Mouse (Mus musculus): ENCODE measurements around the gene Bmp10. TPM values are rescaled to one million over a fixed set of nuclear protein-coding genes. Genes with fewer than 3 reads are reported as not detected.

Bmp10 gene
- polyA plus RNA-seq (2012), result not detected in 2 replicates

- TF ChIP-seq GATA1 (IDR thresholded peaks at IDR 0.05; ENCODE audit: low read length) (no peak), TAL1 (IDR thresholded peaks at IDR 0.05; ENCODE audit: low read length) (no peak)
- Histone ChIP-seq H3K36me3 (ENCODE audit: control insufficient read depth) (no peaks in the 10 kb centered on the region), H3K9me3 (ENCODE audit: control insufficient read depth, low read length) (no peaks in the 10 kb centered on the region), H3K4me1 (ENCODE audit: control insufficient read depth) (no peaks in the 10 kb centered on the region; the same call in 1 of the 2 replicates), H3K4me3 (replicated peaks) (no peak within 1 kb of the TSS), H3K27me3 (ENCODE audit: control insufficient read depth) (no peaks in the 10 kb centered on the region)
Observed at GRCm38 (mm10) chr6:87428487-87429044, at the start of gene Bmp10. TSS of gene Bmp10 (plus strand) at chr6:87428994.

DNA sequence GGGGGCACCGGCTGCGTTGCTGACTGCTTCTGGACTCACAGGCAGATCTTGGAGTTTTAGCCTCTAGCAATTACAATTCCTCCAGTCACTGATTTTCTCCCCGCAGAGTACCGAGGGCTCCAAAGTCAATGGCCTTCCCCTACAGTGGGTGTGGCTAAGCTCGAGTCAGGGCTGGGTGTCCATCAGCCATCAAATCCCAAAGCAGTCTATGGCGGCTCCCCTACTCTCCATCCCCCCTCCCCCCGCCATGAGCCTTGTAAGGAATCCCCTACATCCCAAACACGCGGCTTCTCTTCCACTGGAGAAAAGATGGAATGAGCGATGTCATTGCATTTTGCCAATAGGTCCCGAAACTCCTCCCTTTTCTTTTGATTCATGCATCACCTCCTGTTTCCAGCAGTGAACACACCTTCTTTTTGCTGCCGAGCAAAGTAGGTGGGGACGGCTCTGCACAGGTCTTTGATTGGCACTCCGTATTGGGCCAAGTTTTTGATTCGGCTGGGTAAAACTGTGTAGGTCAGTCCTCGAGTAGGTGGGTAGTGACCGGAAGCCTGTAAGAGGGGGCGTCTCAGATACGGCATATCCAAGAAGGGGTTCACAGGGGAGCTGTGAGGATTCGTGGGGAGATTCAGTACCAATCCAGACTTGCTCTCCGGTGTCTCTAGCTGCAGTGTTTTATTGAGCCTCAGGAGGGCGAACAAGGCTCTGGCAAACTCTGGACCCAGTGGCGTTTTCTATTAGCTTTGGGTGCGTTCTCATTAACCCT lies 44.7 kb upstream of the Bmp10 start:
- no peak for TF ChIP-seq GATA1 (IDR thresholded peaks at IDR 0.05; ENCODE audit: low read length)
- no peak for TF ChIP-seq TAL1 (IDR thresholded peaks at IDR 0.05; ENCODE audit: low read length)
- H3K4me1 ChIP-seq (ENCODE audit: control insufficient read depth), result no peaks in the 10 kb centered on the region; the same call in 1 of the 2 replicates
- no peaks in the 10 kb centered on the region for H3K9me3 ChIP-seq (ENCODE audit: control insufficient read depth, low read length)
- H3K36me3 ChIP-seq (ENCODE audit: control insufficient read depth), result no peaks in the 10 kb centered on the region
- peaks cover 16% of the 10 kb centered on the region for H3K27me3 ChIP-seq (ENCODE audit: control insufficient read depth)
- H3K4me3 ChIP-seq (replicated peaks), result no peak overlapping the region

GRCm38 (mm10) chr6:87384761-87385160 lies 44.0 kb upstream of the Bmp10 start:
- no peak overlapping the region for H3K4me3 ChIP-seq (replicated peaks)
- no peaks in the 10 kb centered on the region for H3K9me3 ChIP-seq (ENCODE audit: control insufficient read depth, low read length)
- TF ChIP-seq TAL1 (IDR thresholded peaks at IDR 0.05; ENCODE audit: low read length), result no peak
- TF ChIP-seq GATA1 (IDR thresholded peaks at IDR 0.05; ENCODE audit: low read length), result no peak
- H3K36me3 ChIP-seq (ENCODE audit: control insufficient read depth), result no peaks in the 10 kb centered on the region
- peaks cover 2% of the 10 kb centered on the region for H3K4me1 ChIP-seq (ENCODE audit: control insufficient read depth)
- H3K27me3 ChIP-seq (ENCODE audit: control insufficient read depth), result peaks cover 16% of the 10 kb centered on the region

DNA sequence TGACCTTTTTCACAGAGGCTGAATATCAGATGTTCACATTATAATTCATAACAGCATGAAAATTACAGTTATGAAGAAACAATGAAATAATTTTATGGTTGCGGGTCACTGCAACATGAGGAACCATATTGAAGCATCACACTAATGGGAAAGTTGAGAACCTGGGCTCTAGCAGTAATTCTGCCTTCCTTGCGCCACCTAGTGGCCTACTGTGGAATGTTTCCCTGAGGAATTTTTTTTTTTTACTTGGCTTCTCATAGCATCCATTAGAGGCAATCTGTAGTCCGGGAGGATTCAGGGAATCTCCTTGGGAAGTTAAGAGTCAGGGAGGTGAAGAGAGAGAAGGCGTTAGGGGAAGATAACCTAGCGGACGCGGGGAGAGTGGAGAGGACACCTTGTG lies 42.6 kb upstream of the Bmp10 start:
- H3K4me1 ChIP-seq (ENCODE audit: control insufficient read depth), result peaks cover 2% of the 10 kb centered on the region
- H3K9me3 ChIP-seq (ENCODE audit: control insufficient read depth, low read length), result no peaks in the 10 kb centered on the region
- TF ChIP-seq GATA1 (IDR thresholded peaks at IDR 0.05; ENCODE audit: low read length), result no peak
- no peak for TF ChIP-seq TAL1 (IDR thresholded peaks at IDR 0.05; ENCODE audit: low read length)
- H3K4me3 ChIP-seq (replicated peaks), result no peak overlapping the region
- H3K27me3 ChIP-seq (ENCODE audit: control insufficient read depth), result peaks cover 16% of the 10 kb centered on the region
- H3K36me3 ChIP-seq (ENCODE audit: control insufficient read depth), result no peaks in the 10 kb centered on the region

- H3K4me3 ChIP-seq (replicated peaks), result no peak overlapping the region
- no peaks in the 10 kb centered on the region for H3K36me3 ChIP-seq (ENCODE audit: control insufficient read depth)
- H3K4me1 ChIP-seq (ENCODE audit: control insufficient read depth), result peaks cover 2% of the 10 kb centered on the region
- TF ChIP-seq GATA1 (IDR thresholded peaks at IDR 0.05; ENCODE audit: low read length) (no peak), TAL1 (IDR thresholded peaks at IDR 0.05; ENCODE audit: low read length) (no peak)
- H3K9me3 ChIP-seq (ENCODE audit: control insufficient read depth, low read length), result no peaks in the 10 kb centered on the region
- peaks cover 16% of the 10 kb centered on the region for H3K27me3 ChIP-seq (ENCODE audit: control insufficient read depth)
Observed at GRCm38 (mm10) chr6:87386681-87387080, 42.1 kb upstream of the Bmp10 start.

GRCm38 (mm10) chr6:87388877-87389276 lies 39.9 kb upstream of the Bmp10 start, which contains the start of gene Gkn3:
TSS of gene Gkn3 (minus strand) at chr6:87388935.
- TF ChIP-seq TAL1 (IDR thresholded peaks at IDR 0.05; ENCODE audit: low read length) (no peak), GATA1 (IDR thresholded peaks at IDR 0.05; ENCODE audit: low read length) (no peak)

GRCm38 (mm10) chr6:87389455-87389989 lies 39.3 kb upstream of the Bmp10 start:
- H3K9me3 ChIP-seq (ENCODE audit: control insufficient read depth, low read length), result no peaks in the 10 kb centered on the region
- H3K4me3 ChIP-seq (replicated peaks), result no peak overlapping the region
- no peaks in the 10 kb centered on the region; the same call in 1 of the 2 replicates for H3K27me3 ChIP-seq (ENCODE audit: control insufficient read depth)
- H3K36me3 ChIP-seq (ENCODE audit: control insufficient read depth), result no peaks in the 10 kb centered on the region
- peaks cover 2% of the 10 kb centered on the region for H3K4me1 ChIP-seq (ENCODE audit: control insufficient read depth)
- TF ChIP-seq TAL1 (IDR thresholded peaks at IDR 0.05; ENCODE audit: low read length) (no peak), GATA1 (IDR thresholded peaks at IDR 0.05; ENCODE audit: low read length) (no peak)

More at GRCm38 (mm10) chr6:87388877-87389276, 39.9 kb upstream of the Bmp10 start, which contains the start of gene Gkn3:
- H3K36me3 ChIP-seq (ENCODE audit: control insufficient read depth), result no peaks in the 10 kb centered on the region
- peaks cover 6% of the 10 kb centered on the region for H3K27me3 ChIP-seq (ENCODE audit: control insufficient read depth)
- H3K9me3 ChIP-seq (ENCODE audit: control insufficient read depth, low read length), result no peaks in the 10 kb centered on the region
- no peak within 1 kb of the TSS for H3K4me3 ChIP-seq (replicated peaks)
- peaks cover 2% of the 10 kb centered on the region for H3K4me1 ChIP-seq (ENCODE audit: control insufficient read depth)

DNA sequence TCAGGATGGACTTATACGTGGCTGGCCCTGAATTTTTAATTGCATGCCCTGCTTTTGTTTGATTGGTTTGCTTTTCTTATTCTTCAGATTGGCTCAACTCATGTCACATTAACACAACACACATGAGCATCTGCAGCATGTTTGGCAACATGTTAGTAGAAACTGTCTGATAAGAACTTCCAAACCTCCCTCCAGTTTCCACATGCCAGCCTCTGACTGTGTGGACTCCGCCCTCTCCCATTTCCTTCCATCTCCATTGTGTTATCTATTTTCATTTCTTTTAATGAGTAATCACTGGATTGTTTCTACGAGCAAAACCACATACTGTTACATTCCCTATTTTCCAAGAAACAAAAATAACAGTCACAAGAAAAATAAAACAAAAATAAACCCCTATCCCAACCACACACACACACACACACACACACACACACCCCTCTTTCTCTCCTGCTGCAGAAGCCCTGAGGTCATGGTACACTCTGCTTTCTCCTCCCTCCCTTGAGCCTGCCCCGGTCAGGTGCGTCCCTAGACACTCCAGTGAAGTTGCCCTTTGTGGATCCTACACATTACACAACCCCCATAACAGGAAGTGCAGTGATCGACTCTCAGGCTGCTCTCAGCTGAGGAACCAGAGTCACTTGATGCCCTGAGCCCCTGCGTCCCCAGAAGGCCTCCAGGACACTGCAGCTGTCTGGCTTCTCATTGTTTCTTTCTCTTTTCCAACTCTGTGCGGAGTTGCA lies 35.2 kb upstream of the Bmp10 start:
- H3K27me3 ChIP-seq (ENCODE audit: control insufficient read depth), result no peaks in the 10 kb centered on the region
- H3K36me3 ChIP-seq (ENCODE audit: control insufficient read depth), result no peaks in the 10 kb centered on the region
- no peak overlapping the region for H3K4me3 ChIP-seq (replicated peaks)
- TF ChIP-seq TAL1 (IDR thresholded peaks at IDR 0.05; ENCODE audit: low read length) (no peak), GATA1 (IDR thresholded peaks at IDR 0.05; ENCODE audit: low read length) (no peak)
- H3K9me3 ChIP-seq (ENCODE audit: control insufficient read depth, low read length), result no peaks in the 10 kb centered on the region
- H3K4me1 ChIP-seq (ENCODE audit: control insufficient read depth), result peaks cover 2% of the 10 kb centered on the region

GRCm38 (mm10) chr6:87394783-87395182 lies 34.0 kb upstream of the Bmp10 start:
- H3K27me3 ChIP-seq (ENCODE audit: control insufficient read depth), result no peaks in the 10 kb centered on the region
- H3K36me3 ChIP-seq (ENCODE audit: control insufficient read depth), result no peaks in the 10 kb centered on the region
- TF ChIP-seq TAL1 (IDR thresholded peaks at IDR 0.05; ENCODE audit: low read length), result no peak
- no peaks in the 10 kb centered on the region for H3K9me3 ChIP-seq (ENCODE audit: control insufficient read depth, low read length)
- H3K4me3 ChIP-seq (replicated peaks), result no peak overlapping the region
- no peaks in the 10 kb centered on the region for H3K4me1 ChIP-seq (ENCODE audit: control insufficient read depth)

All from erythroblast, embryonic 14.5 days (primary cell).